Mouse (Mus musculus) embryonic facial prominence, embryonic 12.5 days (tissue): ENCODE measurements around the gene Adra2a. TPM values are rescaled to one million over a fixed set of nuclear protein-coding genes. Genes with fewer than 3 reads are reported as not detected.

ENCODE experiments used
- ATAC-seq: fragments of 200-750 bp; cut with Nextera tagmentation; 2 replicates; pipeline ENCODE4 v1.8.0; 2017; ENCODE audit not compliant: insufficient number of reproducible peaks, insufficient read depth, low FRiP score, low TSS enrichment
- H3K27ac ChIP-seq: fragments of 300-500 bp; sonication (generic); 2 replicates; pipeline ENCODE4 v1.5.1; 2016; ENCODE audit warnings: mild to moderate bottlenecking
- H3K27me3 ChIP-seq: fragments of 300-500 bp; sonication (generic); 2 replicates; pipeline ENCODE4 v1.6.1; 2016; ENCODE audit warnings: mild to moderate bottlenecking, moderate library complexity
- H3K36me3 ChIP-seq: fragments of 300-500 bp; sonication (generic); 2 replicates; pipeline ENCODE4 v1.6.1; 2016; ENCODE audit warnings: mild to moderate bottlenecking
- H3K4me1 ChIP-seq: fragments of 300-500 bp; sonication (generic); 2 replicates; pipeline ENCODE4 v1.6.1; 2016
- H3K4me2 ChIP-seq: fragments of 300-500 bp; sonication (generic); replicated peaks from 2 replicates; pipeline ENCODE4 v1.6.1; 2016; ENCODE audit warnings: mild to moderate bottlenecking, moderate library complexity
- H3K4me3 ChIP-seq: fragments of 300-500 bp; sonication (generic); 2 replicates; pipeline ENCODE4 v1.5.1; 2016; ENCODE audit warnings: mild to moderate bottlenecking
- H3K9ac ChIP-seq: fragments of 300-500 bp; sonication (generic); 2 replicates; pipeline ENCODE4 v1.6.1; 2016; ENCODE audit warnings: mild to moderate bottlenecking, moderate library complexity
- H3K9me3 ChIP-seq: fragments of 300-500 bp; sonication (generic); 2 replicates; pipeline ENCODE4 v1.6.1; 2016; ENCODE audit warnings: mild to moderate bottlenecking, moderate library complexity
- WGBS: fragments of 180-500 bp; shearing (Covaris S2); methylation state at CpG from one replicate; pipeline ENCODE4 v1.1.7; 2016; 5-methylcytosine and 5-hydroxymethylcytosine counted together
- polyA plus RNA-seq: library from polyadenylated mRNA; unstranded; fragments of >200 nt; fragmentation: Nextera tagmentation; extraction: Ambion mirVana; gene quantifications from 2 replicates; pipeline ENCODE4 v1.2.1, GENCODE M21; 2016

The Adra2a gene
- polyA plus RNA-seq, 1 experiment from 2014 or later: 2.3 TPM

DNA sequence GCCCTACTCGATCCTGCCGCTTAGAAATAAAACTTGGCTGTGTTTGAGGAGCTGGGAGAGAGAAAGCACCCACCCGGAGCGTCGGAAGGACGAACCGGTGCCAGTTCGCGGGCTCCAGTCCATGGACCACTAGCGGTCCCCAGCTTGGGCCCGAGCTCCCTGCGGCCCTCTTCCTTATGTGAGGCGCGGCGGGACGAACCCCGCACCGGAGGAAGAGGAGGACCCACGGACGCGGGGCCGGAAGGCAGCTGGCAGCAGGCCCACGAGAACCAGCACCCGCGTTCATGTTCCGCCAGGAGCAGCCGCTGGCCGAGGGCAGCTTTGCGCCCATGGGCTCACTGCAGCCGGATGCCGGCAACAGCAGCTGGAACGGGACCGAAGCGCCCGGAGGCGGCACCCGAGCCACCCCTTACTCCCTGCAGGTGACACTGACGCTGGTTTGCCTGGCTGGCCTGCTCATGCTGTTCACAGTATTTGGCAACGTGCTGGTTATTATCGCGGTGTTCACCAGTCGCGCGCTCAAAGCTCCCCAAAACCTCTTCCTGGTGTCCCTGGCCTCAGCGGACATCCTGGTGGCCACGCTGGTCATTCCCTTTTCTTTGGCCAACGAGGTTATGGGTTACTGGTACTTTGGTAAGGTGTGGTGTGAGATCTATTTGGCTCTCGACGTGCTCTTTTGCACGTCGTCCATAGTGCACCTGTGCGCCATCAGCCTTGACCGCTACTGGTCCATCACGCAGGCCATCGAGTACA, 2.2 kb downstream of the Adra2a start:
- WGBS: 3% methylated on average over 55 of the region's 55 CpGs
- Histone ChIP-seq H3K36me3 (no peaks in the 10 kb centered on the region), H3K27me3 (peaks cover 56% of the 10 kb centered on the region), H3K4me3 (peak overlapping the region; percentile 49), H3K27ac (no peak overlapping the region), H3K9me3 (no peaks in the 10 kb centered on the region), H3K4me2 (peak overlapping the region; percentile 96), H3K9ac (peak overlapping the region; percentile 15; the same call in 1 of the 2 replicates), H3K4me1 (peaks cover 26% of the 10 kb centered on the region)
- no peak for ATAC-seq

DNA sequence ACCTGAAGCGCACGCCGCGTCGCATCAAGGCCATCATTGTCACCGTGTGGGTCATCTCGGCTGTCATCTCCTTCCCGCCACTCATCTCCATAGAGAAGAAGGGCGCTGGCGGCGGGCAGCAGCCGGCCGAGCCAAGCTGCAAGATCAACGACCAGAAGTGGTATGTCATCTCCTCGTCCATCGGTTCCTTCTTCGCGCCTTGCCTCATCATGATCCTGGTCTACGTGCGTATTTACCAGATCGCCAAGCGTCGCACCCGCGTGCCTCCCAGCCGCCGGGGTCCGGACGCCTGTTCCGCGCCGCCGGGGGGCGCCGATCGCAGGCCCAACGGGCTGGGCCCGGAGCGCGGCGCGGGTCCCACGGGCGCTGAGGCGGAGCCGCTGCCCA, 2.7 kb downstream of the Adra2a start:
- peak overlapping the region; percentile 56 for H3K9ac ChIP-seq
- H3K27me3 ChIP-seq: peaks cover 56% of the 10 kb centered on the region
- H3K4me2 ChIP-seq: peak overlapping the region; percentile 96
- peaks cover 26% of the 10 kb centered on the region for H3K4me1 ChIP-seq
- no peaks in the 10 kb centered on the region for H3K9me3 ChIP-seq
- WGBS: 1% methylated on average over 46 of the region's 46 CpGs
- no peak for ATAC-seq
- no peak overlapping the region for H3K27ac ChIP-seq
- H3K4me3 ChIP-seq: peak overlapping the region; percentile 49
- no peaks in the 10 kb centered on the region for H3K36me3 ChIP-seq

DNA sequence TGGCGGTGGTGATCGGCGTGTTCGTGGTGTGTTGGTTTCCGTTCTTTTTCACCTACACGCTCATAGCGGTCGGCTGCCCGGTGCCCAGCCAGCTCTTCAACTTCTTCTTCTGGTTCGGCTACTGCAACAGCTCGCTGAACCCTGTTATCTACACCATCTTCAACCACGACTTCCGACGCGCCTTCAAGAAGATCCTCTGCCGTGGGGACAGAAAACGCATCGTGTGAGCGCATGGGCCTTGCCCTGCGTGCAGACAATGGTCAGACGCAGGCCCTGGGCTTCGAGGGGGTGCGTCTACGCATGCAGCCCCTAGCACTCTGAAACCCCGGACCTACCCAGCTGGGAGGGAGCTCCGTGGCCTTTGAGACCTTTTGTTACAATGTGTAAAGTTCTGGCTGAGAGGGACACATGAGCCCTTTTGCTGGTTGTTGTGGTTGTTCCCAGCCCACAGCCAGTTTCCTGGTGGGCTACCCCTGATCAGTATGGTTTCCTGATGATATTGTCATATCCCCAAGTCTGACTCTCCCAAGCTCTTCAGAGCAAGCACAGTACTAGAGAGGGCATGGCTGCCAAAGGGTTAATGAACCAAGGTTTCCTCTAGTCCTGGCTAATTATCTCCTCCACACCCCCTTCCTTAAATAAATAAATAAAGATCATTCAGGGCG, 3.6 kb downstream of the Adra2a start:
- Histone ChIP-seq H3K36me3 (no peaks in the 10 kb centered on the region), H3K9me3 (no peaks in the 10 kb centered on the region), H3K27ac (no peak overlapping the region), H3K4me3 (peak overlapping the region; percentile 49), H3K27me3 (peaks cover 56% of the 10 kb centered on the region), H3K4me1 (peaks cover 26% of the 10 kb centered on the region), H3K9ac (peak overlapping the region; percentile 56), H3K4me2 (peak overlapping the region; percentile 96)
- under 1% methylated on average over 27 of the region's 27 CpGs for WGBS
- ATAC-seq: no peak

DNA sequence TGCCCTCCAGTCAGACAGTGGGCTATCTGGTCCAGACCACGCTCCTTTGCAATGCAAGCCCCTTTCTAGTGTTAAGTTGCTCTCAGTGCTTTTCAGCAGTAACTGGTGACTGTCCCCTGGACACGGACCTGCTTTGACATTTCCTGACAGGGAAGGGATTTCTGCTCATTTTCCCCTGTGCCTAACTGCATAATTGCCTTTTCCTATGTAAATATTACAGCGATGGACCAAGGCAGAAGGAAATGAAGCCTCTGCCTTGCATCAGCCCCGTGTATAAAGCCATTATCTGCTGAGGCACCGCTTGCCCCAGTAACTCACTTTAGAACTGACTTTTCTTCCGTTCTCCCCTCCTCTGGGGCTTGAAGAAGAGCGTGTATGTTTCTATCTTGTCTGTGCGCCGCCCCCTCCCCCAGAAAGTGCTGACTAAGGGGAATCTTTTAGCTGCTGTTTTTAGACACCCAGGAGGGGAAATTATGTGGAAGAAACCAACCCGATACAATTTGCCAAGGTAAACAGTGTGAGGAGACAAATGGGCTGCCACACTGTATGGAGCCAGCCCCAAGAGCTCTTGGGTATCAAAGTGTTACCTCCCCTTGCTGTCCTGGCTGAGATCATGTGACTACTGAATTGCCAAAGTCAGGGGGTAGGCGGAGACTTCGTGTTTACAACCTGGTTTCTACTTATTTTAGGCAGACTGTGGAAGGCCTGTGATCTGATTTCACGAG, 4.4 kb downstream of the Adra2a start:
- no peak overlapping the region for H3K4me3 ChIP-seq

DNA sequence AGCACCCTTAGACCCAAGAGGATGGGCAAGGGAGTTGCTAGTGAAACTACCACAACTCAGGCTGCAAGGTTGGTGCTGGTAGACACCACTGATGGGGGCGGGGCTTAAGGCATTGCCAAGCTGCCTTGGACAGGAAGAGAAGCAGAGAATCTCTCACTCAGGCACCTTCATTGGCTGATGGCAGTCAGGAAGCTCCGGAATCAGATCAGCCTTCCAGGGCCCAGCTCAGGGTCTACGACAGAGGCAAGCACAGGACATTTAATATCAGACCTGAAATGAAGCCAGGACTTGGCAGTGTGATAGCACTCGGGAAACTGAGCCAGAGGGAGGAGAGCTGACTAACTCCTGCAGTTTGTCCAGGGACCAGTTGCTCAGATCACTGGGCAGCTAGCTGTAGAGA, 7.7 kb downstream of the Adra2a start:
- Histone ChIP-seq H3K36me3 (no peaks in the 10 kb centered on the region), H3K27ac (no peak overlapping the region), H3K4me2 (no peak overlapping the region), H3K27me3 (peaks cover 37% of the 10 kb centered on the region), H3K4me3 (no peak overlapping the region), H3K4me1 (peaks cover 14% of the 10 kb centered on the region), H3K9me3 (no peaks in the 10 kb centered on the region), H3K9ac (no peak overlapping the region)
- ATAC-seq: no peak
- 63% methylated on average over 4 of the region's 4 CpGs for WGBS

More for the DNA sequence above, 4.4 kb downstream of the Adra2a start:
- H3K9ac ChIP-seq: no peak overlapping the region
- H3K27ac ChIP-seq: no peak overlapping the region
- no peaks in the 10 kb centered on the region for H3K9me3 ChIP-seq
- no peaks in the 10 kb centered on the region for H3K36me3 ChIP-seq
- peak overlapping the region; percentile 96; the same call in 1 of the 2 replicates for H3K4me2 ChIP-seq
- WGBS: 6% methylated on average over 13 of the region's 13 CpGs
- peaks cover 26% of the 10 kb centered on the region for H3K4me1 ChIP-seq
- H3K27me3 ChIP-seq: peaks cover 56% of the 10 kb centered on the region
- ATAC-seq: no peak

DNA sequence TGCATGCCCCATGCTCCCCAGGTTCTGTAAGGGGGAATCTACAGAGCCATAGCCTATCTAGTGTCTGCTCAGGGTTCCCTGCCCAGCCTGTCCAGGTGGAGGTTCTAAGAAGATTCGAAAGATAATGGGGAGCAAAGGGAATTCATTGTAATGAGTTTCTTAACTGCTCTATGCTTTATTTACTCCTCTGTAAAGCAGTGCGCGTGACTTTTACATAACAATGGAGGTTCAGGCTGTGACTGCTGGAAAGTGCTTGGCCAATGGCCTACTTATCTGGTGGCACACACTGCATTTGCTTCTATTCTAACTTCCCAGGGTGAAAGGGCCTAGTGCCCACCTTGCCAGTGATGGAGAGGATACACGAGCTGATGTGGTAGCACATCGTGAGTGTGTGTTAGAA, 11.9 kb downstream of the Adra2a start:
- no peak overlapping the region for H3K4me3 ChIP-seq
- no peaks in the 10 kb centered on the region for H3K36me3 ChIP-seq
- no peak overlapping the region for H3K27ac ChIP-seq
- H3K9me3 ChIP-seq: no peaks in the 10 kb centered on the region
- no peak overlapping the region for H3K4me2 ChIP-seq
- no peaks in the 10 kb centered on the region for H3K4me1 ChIP-seq
- H3K9ac ChIP-seq: no peak overlapping the region
- no peak for ATAC-seq
- WGBS: 61% methylated on average over 5 of the region's 5 CpGs
- peaks cover 2% of the 10 kb centered on the region; the same call in 1 of the 2 replicates for H3K27me3 ChIP-seq

DNA sequence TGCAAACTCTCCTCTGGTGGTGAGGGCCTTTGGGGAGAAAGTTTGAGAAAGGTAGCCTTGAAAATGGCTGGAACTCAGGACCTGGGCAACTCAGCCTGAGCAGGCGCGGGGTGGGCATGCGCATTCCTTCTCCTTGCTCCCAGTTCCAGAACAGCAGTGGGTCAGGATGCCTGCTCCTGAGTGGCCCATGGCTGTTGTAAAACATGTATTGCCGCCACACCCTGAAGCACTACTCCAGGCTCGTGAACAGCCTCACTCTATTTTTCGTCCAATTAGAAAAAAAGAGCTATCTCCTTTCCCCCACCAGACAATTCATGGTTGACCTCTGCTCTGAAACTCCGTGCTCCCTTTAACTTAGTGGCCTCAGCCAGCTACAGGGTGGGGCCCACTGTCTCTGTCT, 24.5 kb downstream of the Adra2a start:
- no peaks in the 10 kb centered on the region for H3K9me3 ChIP-seq
- H3K36me3 ChIP-seq: no peaks in the 10 kb centered on the region
- no peak overlapping the region for H3K9ac ChIP-seq
- H3K4me3 ChIP-seq: no peak overlapping the region
- no peak overlapping the region for H3K27ac ChIP-seq
- no peaks in the 10 kb centered on the region for H3K4me1 ChIP-seq
- H3K4me2 ChIP-seq: no peak overlapping the region
- no peaks in the 10 kb centered on the region for H3K27me3 ChIP-seq
- WGBS: 85% methylated on average over 7 of the region's 7 CpGs
- no peak for ATAC-seq

DNA sequence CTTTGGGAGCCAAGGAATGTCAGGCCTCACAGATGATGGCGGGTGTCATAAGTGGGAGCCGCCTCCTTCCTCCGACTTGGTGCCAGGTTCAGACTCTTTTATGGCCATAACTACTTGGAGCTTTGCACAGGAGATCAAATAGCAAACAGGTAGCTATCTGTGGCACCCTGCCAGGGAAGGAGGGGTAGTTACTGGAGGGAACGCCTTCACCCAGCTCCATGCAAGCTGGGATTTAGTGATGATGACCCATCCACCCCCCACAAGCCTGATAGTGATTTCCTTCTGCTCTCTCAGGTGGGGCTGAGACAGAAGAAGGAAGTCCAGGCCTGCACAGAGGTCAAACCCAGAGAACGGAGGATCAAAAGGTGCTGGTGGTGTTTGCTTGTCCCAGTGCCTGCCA, 26.6 kb downstream of the Adra2a start:
- H3K27me3 ChIP-seq: no peaks in the 10 kb centered on the region
- H3K27ac ChIP-seq: no peak overlapping the region
- 74% methylated on average over 5 of the region's 5 CpGs for WGBS
- H3K9me3 ChIP-seq: no peaks in the 10 kb centered on the region
- H3K36me3 ChIP-seq: no peaks in the 10 kb centered on the region
- H3K4me3 ChIP-seq: no peak overlapping the region
- no peaks in the 10 kb centered on the region for H3K4me1 ChIP-seq
- H3K9ac ChIP-seq: no peak overlapping the region
- H3K4me2 ChIP-seq: no peak overlapping the region
- ATAC-seq: no peak

DNA sequence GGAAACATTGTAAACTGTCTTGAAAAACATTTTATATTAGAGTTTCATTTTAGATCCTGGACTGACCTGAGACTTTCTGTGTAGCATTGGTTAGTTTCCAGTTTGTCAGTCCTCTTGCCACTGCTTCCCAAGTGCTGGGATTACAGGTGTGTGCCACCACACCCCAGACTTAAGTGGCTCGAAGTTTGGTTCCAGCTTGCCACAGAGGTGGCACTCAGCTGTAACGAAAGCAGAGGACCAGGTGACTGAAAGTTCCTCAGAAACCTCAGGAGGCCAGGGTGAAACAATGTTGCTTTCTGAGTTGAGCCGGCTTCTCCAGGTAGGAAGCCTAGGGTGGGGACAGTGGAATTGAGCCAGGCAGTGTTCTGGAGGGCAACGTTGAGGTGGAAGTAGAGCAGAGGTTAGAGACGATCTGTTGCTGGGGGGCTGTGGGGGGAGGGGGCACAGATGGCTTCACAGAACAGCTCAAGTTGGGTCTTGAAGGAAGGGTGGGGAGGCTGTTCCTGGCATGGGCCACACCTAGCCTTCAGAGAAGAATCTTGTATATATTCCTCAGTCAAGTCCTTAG, 28.4 kb downstream of the Adra2a start:
- Histone ChIP-seq H3K4me3 (no peak overlapping the region), H3K27me3 (no peaks in the 10 kb centered on the region), H3K36me3 (no peaks in the 10 kb centered on the region), H3K27ac (no peak overlapping the region), H3K9me3 (no peaks in the 10 kb centered on the region), H3K4me1 (no peaks in the 10 kb centered on the region), H3K4me2 (no peak overlapping the region), H3K9ac (no peak overlapping the region)
- WGBS: 85% methylated on average over 5 of the region's 5 CpGs
- ATAC-seq: no peak

DNA sequence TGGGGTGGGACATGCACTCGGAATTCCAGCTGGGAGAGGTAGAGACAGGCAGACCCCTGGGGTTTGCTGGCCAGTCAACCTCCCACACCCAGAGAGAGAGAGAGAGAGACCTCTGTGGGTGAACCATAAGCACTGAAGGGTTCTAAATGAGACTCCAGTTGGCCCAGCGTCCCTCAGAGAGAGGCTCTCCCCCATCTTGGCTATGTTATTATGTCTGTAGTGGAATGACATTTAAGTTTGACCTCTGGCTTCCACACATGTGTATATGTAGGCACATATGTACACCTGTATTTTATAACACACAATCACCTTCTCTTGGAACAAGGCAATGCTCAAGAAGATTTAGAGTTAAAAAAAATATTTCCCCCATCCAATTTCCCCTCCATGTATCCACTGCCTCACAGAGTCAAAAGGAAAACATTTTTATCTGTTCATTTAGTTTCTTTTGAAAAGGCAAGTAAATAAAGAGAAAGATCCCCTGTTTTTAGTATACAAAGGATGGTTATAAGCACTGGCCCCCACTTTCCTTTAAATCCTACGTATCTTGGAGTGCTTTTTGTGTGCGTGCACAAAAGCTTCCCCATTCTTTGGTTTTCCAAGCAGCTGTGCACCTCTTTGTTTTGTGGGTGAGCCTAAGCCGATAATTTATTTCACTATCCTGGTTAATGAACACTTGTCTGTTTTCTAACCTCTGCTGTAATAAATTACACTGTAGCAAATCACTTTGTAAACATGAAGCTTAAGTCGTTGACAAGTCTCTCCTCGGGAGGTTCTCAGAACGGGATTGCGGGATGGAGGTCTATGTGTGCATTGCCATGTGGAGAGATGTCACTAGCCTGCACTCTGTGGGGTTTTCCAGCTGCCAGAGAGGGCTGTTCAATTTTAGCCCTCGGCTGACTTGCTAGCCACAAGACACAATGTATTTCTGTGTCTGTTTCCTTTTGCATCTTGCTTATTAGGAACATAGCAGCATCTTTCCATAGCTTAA, 32.7 kb downstream of the Adra2a start:
- 57% methylated on average over 10 of the region's 10 CpGs for WGBS
- H3K36me3 ChIP-seq: no peaks in the 10 kb centered on the region
- no peak for ATAC-seq
- H3K4me1 ChIP-seq: no peaks in the 10 kb centered on the region
- no peak overlapping the region for H3K27ac ChIP-seq
- no peak overlapping the region for H3K9ac ChIP-seq
- no peak overlapping the region for H3K4me3 ChIP-seq
- H3K4me2 ChIP-seq: no peak overlapping the region
- H3K9me3 ChIP-seq: no peaks in the 10 kb centered on the region
- no peaks in the 10 kb centered on the region for H3K27me3 ChIP-seq

DNA sequence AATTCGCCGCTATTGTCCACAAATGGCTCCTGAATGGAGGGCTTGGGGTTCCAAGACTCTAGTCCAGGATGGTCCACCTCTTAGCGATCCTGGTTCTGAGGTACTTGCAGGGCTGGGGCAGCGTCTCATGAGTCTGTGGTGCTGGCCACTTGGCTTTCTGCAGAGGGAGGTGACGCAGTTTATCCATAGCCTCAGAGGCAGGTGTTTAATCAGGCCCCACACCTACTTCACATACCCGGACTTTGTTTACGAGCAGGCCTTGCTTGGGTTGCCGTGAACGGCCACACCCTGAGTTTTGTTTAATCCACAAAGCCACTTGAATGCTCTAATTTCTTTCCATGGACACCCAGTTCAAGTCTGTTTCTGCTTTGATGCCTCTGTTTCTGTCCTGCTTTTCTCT, 37.4 kb downstream of the Adra2a start:
- no peaks in the 10 kb centered on the region for H3K9me3 ChIP-seq
- H3K4me3 ChIP-seq: no peak overlapping the region
- no peaks in the 10 kb centered on the region for H3K27me3 ChIP-seq
- no peak overlapping the region for H3K27ac ChIP-seq
- ATAC-seq: no peak
- no peaks in the 10 kb centered on the region for H3K4me1 ChIP-seq
- no peaks in the 10 kb centered on the region for H3K36me3 ChIP-seq
- WGBS: 90% methylated on average over 9 of the region's 9 CpGs
- no peak overlapping the region for H3K9ac ChIP-seq
- H3K4me2 ChIP-seq: no peak overlapping the region
